Mouse (Mus musculus) layer of hippocampus, postnatal 14 days (tissue): Measurements from ENCODE around the gene Ccdc6. TPM values are rescaled to one million over a fixed set of nuclear protein-coding genes. Genes with fewer than 3 reads are reported as not detected.

Source experiments
- DNase-seq, 2 experiments: peaks; one replicate each; pipeline ENCODE4 v3.0.0; 2021 to 2022; ENCODE audit warnings: low spot score in 2 of 2, mixed read lengths in 1 of 2
- total RNA-seq, 2 experiments: library from RNA; stranded (reverse); gene quantifications; 2 replicates each; pipeline ENCODE4 v1.2.3; 2021

The Ccdc6 gene
- total RNA-seq, 2 experiments from 2014 or later = 65.7 to 66.3 TPM

- DNase-seq = no peak
Observed at GRCm38 (mm10) chr10:70127273-70127672, 30.4 kb downstream of the Ccdc6 start.

DNA sequence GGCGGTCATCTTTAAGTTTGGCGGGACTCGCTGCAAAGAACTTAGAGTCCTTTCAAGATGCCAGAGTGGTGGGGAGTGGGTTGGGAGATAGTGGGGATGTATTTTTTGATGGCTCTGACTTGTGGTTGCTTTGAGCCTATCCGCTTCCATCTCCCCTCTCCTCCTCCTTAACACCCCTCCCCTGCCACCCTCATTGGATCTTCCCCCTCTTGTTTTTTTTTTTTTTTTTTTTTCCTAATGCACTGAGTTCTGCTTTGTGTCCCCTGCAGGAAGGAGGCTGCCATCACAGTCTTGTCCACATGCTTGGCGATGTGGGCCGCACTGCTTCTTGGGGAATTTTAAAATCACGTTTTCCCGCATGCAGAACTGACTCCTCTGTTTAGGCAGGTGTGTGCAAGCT is 31.5 kb downstream of the Ccdc6 start:
- no peak for DNase-seq

- no peak for DNase-seq
Observed at GRCm38 (mm10) chr10:70132087-70132560, 35.2 kb downstream of the Ccdc6 start.

DNA sequence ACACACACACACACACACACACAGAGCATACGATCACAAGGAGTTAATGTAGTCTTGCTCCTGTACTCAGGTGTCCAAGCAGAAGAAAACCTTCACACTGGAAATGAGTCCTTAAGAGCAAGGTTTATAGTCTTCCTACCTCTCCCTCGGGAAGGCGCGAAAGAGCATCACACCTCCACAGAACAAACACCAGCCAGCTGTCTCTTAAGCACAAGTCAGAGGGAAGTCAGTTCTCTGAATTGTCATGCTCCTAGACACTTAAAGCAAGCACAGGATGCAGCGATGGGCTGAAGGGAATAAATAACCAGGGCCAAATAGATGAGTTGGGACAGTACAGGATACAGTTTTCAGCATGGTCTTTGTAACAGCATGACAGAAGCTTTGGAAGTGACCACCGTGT is 35.8 kb downstream of the Ccdc6 start:
- no peak for DNase-seq

DNA sequence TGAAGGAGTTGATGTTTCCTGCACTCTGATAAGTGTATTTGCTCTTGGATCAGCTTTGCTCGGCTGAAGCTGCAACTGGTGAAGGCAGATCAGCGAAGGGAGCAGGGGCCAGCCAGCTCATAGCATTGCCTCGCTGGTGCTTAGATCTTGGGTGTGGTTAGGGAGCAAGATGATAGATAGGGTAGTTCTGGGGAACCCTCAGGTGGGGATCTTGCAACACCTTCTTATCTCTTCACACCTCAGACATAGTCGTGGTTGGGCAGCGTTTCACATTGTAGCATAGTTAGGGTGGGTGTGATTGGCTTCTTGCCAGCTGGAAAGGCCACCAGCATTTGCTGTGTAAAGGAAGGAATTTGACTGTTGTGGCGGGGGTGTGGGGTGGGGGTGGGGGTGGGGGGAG is 36.3 kb downstream of the Ccdc6 start:
- no peak for DNase-seq

GRCm38 (mm10) chr10:70135680-70136079 is 38.8 kb downstream of the Ccdc6 start:
- no peak for DNase-seq

DNA sequence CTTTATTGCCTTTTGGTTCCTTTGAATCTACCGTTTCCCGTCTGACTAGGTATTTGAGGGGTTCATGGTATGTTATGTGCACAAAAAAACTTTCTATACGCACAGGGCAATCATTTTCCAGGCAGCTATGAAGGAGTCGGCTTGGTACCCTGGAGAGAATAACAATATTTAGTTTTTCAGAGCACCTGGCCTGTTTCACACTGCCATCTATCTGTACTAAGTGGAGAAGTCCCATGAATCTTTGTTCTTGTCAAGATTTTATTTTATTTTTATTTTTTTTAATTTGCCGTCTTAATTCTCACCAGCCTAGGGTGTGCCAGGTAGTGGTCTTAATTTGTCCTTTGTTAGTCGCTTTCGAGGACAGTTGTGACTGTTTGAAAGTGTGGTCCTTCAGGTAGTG is 40.7 kb downstream of the Ccdc6 start:
- DNase-seq = no peak

DNA sequence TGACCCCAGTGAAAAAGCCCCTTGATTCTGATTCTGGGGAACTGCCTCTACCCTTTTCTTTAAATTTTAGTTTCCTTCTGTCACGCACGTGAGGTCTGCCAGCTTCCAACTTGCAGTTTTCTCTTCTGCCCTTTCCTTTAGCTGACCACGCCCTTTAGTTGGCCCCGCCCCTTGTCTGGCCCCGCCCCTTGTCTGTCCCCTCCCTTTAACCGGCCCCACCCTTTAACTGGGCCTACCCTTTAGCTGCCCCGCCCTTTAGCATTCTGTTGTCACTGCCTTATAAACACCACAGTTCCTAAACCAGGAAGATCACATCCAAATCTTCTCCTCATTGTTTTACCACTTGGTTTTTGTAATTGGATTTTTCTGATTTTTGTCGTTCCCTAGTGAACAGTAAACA is 41.2 kb downstream of the Ccdc6 start:
- DNase-seq = no peak

- DNase-seq = no peak
Observed at GRCm38 (mm10) chr10:70139368-70139767, 42.4 kb downstream of the Ccdc6 start.

- no peak for DNase-seq
Observed at GRCm38 (mm10) chr10:70140414-70140813, 43.5 kb downstream of the Ccdc6 start.

GRCm38 (mm10) chr10:70142623-70143022 is 45.7 kb downstream of the Ccdc6 start:
- DNase-seq = no peak

GRCm38 (mm10) chr10:70144004-70144557 is 47.2 kb downstream of the Ccdc6 start:
- DNase-seq = no peak

GRCm38 (mm10) chr10:70145873-70146272 is 49.0 kb downstream of the Ccdc6 start:
- DNase-seq = no peak

- no peak for DNase-seq
Observed at GRCm38 (mm10) chr10:70149093-70149492, 52.2 kb downstream of the Ccdc6 start.

GRCm38 (mm10) chr10:70150301-70150700 is 53.4 kb downstream of the Ccdc6 start:
- DNase-seq = no peak

- DNase-seq = no peak
Observed at GRCm38 (mm10) chr10:70151171-70151570, 54.2 kb downstream of the Ccdc6 start.

GRCm38 (mm10) chr10:70152190-70152743 is 55.3 kb downstream of the Ccdc6 start:
- DNase-seq = no peak

DNA sequence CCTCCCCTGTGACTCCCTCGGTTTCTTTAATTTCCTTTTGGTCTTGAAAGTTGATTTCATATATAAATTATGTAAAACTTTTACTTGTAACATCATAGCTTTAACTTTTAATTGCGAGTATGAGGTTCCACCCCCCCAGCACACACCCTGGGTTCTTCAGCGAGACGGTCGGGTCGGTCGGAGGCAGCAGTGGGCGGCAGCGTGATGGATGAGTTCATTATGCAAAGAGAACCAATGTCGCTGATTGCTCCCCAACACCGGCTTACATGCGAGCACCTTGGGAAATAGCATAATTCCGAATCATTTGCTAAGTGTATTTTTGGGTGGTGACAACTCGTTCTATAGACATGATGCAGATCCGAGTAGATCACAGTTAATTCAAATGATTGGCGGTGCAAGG is 56.9 kb downstream of the Ccdc6 start:
- DNase-seq = no peak

- DNase-seq = no peak
Observed at GRCm38 (mm10) chr10:70156431-70157165, 59.7 kb downstream of the Ccdc6 start.

DNA sequence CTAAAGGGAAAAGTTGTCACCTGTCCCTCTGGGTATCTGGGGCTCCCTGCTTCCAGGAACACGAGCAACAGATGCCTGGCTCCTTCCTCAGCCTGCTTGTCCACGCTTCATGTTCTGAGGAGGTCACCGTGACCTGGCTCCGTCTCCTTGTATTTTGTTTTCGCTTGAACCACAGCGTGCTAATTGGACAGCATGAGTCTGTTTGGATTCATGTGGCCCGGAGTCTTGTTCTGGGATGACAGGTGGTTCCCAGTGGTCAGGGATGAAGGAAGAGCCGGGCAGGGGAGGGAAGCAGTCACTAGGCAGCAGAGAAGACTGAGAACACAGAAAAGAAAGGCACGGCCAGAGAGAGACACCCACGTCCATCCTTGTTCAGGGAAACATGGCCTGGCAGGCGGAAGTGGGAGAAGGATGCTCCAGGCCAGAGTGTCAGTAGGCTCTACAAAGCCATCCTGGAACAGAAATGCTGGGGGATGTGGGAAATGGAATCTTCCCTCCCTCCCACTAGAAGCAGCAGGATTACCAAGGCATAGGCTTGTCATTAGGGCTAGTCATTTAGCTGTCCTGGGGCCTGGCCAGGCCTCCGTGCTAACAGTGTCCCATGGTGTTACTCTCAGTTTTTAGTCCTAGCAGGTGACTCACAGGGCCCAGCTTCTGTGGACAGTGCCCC is 62.9 kb downstream of the Ccdc6 start:
- no peak for DNase-seq

DNA sequence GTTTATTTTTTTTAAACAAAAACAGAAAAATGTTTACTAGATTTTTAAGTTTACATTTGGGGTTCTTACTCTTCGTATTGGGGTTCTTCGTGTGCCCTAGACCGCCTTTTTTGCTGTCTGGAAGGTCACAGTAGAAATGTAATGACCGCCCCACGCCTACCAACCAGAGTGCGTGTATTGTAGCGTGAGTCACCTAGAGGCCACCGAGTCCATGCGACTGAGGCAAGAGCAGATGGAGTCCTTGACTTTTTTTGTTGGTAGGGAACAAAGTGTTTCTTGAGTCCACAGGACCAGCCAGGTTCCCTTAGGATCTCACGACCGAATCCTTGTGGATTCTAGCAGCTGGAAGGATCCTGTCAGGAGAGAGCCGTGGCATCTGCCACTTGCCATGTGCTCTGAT is 63.9 kb downstream of the Ccdc6 start:
- DNase-seq = no peak

GRCm38 (mm10) chr10:70161504-70161903 is 64.6 kb downstream of the Ccdc6 start:
- no peak for DNase-seq
